Mouse (Mus musculus) layer of hippocampus, postnatal 25 days (tissue): ENCODE results near the gene Hist1h3i. TPM values are rescaled to one million over a fixed set of nuclear protein-coding genes. Genes with fewer than 3 reads are reported as not detected.

Experiments used
- DNase-seq, 2 experiments: peaks; one replicate each; pipeline ENCODE4 v3.0.0; 2022; ENCODE audit warnings: mixed read lengths in 2 of 2, low spot score in 1 of 2; ENCODE audit errors: extremely low spot score in 1 of 2
- total RNA-seq, 2 experiments: library from RNA; stranded (reverse); gene quantifications; 2 replicates each; pipeline ENCODE4 v1.2.3; 2021

Gene Hist1h3i
- total RNA-seq, 2 experiments from 2014 or later = 58.3 to 73.7 TPM

DNA sequence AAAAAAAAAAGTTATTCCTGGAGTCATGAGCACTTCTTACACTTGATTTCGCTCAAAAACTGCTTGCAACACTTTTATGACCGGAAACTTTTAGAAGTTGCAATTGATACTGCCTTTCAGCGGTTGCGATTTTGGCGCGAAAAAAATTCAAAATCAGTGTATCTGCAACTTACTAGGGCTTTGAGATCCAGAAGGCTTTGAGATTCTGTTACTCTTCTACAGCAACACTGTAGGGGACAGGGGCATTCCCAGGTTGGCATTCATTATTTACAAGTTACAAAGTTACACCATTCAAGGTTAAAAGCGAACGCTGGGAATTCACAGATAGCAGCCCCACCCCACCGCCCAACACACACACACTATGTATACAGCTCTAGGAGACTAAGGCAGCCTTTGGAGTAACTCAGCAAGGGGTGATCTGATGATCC is 578 bp upstream of the Hist1h3i start:
- peak in 1 of 2 experiments; percentile 21 for DNase-seq

DNA sequence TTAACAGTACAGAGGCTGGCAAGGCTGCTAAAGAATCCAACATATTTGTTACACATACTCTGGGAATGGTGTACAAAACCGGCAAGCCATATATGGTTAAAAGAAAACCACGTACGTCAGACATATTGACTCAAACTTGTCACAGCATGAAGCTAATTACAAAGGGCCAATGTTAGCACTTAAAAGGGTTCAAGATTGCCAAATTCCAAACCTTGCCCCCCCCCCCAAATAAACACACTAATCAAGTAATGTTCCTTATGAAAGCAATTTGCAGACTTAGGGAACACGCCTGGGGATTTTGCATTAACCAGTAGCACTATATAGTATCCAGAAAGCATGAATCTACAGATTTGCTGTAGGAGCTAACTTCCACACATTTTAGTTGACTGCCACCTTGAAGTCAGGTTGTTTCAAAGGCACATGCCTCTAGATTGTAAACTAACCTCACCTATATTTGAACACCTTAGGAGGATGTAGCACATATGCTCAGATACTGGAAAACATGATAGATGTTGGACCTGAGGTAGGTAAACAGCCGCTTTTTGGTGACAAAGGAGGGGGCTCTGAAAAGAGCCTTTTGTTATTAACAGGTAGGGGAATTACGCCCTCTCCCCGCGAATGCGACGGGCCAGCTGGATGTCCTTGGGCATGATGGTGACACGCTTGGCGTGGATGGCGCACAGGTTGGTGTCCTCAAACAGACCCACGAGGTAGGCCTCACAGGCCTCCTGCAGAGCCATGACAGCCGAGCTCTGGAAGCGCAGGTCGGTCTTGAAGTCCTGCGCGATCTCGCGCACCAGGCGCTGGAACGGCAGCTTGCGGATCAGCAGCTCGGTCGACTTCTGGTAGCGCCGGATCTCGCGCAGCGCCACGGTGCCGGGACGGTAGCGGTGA is 562 bp downstream of the Hist1h3i start:
- peak in 1 of 2 experiments; percentile 30 for DNase-seq

DNA sequence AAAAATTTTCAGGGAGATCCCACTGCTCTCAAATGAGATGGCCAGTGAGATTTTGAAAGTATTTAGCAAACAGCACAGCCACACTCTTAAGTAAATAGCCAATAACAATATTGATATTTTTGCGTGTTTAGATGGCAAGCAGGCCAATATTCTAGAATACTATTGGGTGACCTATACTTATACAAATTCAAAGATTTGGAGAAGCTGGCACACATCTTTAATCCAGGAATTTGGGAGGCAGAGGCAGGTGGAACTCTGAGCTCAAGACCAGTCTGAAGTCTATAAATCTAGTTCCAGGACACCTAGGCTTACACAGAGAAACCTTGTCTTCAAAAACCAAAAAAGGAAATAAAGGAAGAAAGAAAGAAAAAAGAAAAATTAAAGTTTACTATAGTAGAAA is 1.5 kb downstream of the Hist1h3i start:
- no peak for DNase-seq

DNA sequence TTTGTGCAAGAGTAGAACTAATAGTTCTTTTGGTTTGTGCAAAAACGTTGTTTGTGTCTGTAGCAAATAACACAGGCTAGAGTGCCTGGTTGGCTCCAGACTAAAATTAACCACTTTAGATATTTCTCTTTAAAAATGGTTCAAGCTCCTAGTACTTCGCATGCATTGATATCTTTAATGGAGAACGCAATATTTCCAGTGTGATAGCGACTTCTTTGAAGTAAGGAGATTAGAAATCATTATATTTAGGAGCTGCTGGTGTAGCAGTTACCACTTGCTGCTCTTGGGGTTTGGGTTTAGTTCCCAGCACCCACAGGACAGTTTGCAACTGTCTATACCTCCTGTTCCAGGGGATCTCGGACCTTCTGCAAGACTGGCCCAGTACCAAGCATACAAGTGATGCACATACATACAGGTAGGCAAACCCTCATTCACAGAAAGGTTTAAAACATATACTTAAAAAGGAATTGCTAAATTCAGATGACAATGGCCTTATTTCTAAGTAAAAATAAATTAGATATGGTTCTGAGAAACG is 2.1 kb downstream of the Hist1h3i start:
- no peak for DNase-seq

DNA sequence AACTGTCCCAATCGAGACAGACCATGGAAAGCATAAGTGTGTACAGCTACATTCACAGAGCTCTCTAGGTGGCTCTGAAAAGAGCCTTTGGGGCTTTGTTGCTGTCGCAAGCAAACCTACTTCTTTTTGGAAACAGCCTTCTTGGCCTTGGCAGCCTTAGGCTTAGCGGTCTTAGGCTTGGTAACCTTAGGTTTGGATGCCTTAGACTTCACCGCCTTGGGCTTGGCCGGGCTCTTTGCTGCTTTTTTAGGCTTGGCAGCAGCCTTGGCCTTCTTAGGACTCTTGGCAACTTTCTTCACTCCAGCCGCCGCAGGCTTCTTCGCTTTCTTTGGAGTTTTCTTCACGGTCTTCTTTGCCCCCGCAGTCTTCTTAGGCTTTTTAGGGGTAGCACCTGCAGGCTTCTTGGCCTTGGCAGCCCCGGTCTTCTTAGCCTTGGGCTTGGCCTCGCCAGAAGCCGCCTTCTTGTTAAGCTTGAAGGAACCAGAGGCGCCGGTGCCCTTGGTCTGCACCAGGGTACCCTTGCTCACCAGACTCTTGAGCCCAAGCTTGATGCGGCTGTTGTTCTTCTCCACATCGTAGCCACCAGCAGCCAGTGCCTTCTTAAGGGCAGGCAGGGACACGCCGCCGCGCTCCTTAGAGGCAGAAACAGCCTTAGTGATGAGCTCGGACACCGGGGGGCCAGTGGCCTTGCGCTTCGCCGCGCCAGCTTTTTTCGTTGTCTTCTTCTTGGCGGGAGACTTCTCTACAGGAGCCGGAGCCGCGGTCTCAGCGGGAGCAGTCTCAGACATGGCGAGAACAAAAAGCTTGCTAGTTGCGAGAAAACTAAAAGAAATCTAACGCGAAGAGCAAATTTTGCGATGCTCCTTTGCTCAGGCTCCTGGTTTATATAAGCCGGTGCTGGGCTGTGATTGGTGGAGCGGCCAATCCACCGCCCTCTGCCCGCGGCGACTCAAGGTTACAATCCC is 3.1 kb downstream of the Hist1h3i start, which contains the start of gene Hist1h1b:
Gene Hist1h1b (minus strand): TSS at position 859 of the 965 bp plus-strand sequence.
- DNase-seq = peak in 1 of 2 experiments; percentile 44

DNA sequence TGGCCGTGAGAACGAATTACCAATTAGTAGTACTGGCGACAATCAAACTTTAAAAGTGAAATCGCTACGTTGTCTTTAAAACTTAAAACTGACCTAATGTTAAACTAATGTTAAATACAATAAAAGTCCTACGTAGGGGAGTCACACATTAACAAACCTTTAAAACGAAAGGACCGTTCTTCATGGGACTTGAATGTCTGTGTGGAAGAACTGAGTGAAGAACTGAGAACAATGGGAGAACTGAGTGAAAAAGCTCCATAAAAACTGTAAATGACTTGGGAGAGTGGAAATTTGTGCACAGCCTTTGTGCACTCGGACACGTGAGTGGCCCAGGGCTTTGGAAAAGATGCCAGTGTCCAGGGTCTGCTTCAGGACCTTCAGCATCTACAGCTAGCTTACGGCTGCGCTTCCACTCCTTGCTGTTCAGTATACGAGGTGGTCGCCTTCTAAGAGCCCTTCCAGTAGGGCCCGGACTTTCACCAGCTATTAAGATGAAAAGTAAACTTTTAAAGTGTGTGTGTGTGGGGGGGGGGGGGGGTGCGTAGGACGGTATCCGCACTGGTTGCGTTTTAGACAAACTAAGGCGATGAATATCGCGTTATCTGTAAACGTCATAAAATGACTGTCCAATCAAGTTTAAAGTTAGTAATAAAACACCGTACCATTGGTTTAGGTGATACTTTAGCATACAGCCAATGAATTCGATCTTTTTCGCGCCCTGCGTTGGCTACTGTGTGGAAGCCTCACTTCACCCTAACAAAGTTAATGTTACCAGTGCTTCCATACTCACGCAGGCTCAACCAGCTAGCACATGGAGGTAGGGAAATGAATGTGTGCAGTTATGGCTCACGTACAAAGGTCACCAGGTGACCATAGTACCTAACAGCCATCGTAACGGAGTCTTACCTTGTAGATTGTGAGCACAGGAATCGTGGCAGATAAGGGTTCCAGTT is 4.1 kb downstream of the Hist1h3i start:
- peak; percentile 30 to 32 for DNase-seq

DNA sequence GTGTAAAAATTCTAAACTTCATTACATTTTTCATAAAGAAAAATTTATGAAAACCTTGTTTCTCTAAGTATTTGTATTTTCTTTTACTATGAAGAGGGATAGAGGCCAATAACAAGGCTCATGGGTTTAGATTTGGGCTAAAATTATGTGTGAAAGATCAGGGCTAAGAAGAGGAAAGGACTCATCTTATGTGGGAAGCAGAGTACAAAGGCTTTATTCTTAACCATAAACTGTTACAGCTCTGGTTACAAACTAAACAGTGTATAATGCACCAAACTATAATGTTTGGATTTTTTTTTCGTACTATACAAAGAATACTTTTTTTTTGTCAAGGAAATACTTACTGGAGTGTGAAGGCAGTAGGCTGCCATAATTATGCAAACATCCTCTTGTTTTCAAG is 27.5 kb downstream of the Hist1h3i start:
- DNase-seq = no peak

DNA sequence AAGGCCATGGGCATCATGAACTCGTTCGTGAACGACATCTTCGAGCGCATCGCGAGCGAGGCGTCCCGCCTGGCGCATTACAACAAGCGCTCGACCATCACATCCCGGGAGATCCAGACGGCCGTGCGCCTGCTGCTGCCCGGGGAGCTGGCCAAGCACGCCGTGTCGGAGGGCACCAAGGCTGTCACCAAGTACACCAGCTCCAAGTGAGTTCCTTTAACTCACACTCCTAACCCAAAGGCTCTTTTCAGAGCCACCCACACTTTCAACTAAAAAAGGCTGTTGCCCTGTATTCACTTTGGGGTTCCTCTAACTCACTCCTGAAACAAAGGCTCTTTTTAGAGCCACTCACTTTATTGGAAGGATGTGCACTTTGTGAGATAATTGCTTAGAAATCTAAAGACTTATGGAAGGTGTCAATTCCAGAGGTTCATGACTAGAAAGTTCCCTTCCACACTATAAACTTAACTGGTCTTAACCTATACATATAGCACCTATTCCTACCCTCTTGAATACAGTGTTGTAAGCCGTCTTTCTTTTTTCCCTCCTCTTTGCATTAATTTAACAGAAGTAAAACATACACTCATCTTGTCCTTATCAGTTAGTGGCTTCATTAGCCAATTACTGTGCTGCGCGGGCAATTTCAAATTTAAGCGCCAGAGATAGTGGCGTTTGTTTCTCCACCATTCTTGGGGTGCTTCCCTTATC is 28.7 kb downstream of the Hist1h3i start:
- DNase-seq = peak in 1 of 2 experiments; percentile 47

DNA sequence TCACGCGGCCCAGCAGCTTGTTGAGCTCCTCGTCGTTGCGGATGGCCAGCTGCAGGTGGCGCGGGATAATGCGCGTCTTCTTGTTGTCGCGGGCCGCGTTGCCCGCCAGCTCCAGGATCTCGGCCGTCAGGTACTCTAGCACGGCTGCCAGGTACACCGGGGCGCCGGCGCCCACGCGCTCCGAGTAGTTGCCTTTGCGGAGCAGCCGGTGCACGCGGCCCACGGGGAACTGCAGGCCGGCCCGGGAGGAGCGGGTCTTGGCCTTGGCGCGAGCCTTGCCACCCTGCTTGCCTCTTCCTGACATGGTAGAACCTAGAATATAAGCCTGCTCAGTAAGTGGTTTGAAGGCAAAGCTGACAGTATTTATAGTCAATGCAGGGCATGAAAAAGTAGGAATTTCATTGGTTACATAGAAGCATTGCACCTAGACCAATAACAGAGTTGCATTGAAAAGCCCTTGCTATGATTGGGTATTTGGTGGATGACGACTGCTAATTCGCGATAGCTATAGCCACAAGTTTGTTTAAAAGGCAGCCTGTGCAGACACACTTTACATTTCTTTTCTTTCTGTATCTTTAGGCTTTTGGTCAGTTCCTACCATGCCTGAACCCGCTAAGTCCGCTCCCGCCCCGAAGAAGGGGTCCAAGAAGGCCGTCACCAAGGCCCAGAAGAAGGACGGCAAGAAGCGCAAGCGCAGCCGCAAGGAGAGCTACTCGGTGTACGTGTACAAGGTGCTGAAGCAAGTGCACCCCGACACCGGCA is 29.5 kb downstream of the Hist1h3i start, which contains the start of the genes Hist1h2ak and Hist1h2bn:
Gene Hist1h2ak (minus strand): TSS at position 304 of the 762 bp plus-strand sequence.
Gene Hist1h2bn (plus strand): TSS at position 600 of the 762 bp plus-strand sequence.
- DNase-seq = peak; percentile 32 to 50

DNA sequence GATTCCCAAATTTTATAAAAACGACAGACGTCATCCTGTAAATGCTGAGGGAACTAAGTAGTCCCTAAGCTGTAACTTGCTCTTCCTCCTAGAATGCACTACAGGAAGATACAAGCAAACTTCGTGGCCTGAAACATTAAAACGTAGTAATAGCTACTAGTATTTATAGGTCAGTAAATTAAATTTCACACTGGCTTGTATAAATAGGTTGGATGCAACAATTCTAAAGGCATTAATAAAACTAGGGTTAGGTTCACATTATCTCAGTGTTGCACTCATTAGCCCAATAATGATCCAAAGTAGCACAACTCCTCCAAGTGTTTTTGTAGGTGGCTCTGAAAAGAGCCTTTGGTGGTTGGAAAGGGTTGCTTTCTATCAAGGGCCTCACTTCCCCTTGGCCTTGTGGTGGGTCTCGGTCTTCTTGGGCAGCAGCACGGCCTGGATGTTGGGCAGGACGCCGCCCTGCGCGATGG is 30.1 kb downstream of the Hist1h3i start:
- no peak for DNase-seq

DNA sequence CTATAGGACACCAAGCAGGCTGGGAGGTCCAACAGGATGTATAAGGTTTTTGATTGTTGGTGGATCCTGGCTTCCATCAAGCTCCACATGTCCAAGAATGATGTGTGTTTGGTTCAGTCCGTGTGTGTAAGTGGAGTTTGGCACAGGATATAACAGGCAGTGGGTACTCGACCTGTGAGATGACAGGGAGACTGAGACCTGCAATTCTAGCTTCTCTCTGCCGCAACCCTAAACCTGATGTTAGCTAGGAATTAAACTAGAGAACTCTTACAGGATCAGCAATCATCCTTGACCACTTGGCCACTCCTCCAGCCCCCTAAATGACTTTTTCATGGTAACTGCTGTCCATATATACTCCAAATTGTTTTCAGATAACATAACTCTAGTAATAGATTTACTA is 30.8 kb downstream of the Hist1h3i start:
- DNase-seq = no peak

DNA sequence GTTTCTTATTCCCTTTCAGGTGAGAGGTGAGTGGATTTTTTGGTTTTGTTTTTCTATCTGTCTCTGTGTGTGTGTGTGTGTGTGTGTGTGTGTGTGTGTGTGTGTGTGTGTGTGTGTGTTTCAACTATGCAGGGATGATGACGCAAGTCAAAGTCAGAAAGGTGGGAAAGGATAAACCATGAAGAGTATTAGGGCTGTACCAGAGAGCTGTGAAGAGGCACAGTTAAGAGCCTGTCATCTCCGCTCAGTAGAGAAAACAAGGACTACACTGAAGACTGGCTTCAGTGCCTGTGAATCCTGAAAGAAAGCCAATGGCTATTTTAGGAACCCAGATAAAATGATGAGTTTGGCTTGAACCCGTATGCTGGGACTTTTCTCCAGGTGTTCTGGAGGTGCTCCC is 31.3 kb downstream of the Hist1h3i start:
- no peak for DNase-seq

DNA sequence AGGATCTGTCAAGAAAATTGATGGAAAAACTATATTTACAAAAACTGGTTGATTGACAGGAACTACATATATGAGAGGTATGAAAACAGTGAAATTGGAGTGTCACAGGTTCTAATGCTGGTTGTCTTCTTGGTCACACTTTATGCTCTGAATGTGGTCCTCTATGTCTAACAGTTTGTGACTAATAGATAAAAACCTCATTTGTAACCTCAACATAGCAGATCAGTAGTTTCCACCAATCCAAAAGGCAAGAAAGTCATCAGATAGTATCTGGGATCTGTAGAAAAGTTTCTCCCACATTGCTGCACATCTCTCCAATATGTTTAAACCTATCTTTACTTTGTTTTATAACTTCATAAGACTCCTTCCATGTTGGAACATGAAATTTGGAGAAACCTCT is 31.8 kb downstream of the Hist1h3i start:
- no peak for DNase-seq

DNA sequence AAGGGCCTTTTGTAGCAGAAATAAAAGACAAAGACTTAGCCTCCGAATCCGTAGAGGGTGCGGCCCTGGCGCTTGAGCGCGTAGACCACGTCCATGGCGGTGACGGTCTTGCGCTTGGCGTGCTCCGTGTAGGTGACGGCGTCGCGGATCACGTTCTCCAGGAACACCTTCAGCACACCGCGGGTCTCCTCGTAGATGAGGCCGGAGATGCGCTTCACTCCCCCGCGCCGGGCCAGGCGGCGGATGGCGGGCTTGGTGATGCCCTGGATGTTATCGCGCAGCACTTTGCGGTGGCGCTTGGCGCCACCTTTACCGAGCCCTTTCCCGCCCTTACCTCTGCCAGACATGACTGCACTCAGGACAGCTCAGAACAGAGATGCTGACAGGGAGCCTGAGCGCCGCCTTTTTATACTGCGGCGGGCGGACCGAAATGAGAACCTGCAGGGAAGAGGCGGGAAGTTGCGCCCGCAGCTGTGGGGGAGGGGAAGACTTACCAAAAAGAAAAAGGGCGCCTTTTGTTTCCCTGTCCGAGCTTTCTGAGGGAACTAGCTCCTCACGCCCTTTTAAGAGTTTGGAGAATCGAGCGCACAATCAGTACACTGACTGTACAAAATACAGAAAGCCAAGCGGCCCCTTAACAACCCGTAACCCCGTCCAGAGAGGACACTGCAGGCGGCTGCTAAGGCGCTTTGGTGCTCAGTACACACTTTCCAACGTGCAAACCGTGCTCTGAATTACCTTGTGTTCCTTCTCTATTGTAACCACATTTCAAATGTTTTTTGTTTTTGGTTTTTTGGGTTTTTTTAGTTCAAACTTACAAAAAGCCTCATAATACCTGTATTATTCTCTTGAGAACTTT is 32.8 kb downstream of the Hist1h3i start, which contains the start of gene Hist1h4k:
Gene Hist1h4k (minus strand): TSS at position 347 of the 859 bp plus-strand sequence.
- DNase-seq = peak; percentile 90 to 91

DNA sequence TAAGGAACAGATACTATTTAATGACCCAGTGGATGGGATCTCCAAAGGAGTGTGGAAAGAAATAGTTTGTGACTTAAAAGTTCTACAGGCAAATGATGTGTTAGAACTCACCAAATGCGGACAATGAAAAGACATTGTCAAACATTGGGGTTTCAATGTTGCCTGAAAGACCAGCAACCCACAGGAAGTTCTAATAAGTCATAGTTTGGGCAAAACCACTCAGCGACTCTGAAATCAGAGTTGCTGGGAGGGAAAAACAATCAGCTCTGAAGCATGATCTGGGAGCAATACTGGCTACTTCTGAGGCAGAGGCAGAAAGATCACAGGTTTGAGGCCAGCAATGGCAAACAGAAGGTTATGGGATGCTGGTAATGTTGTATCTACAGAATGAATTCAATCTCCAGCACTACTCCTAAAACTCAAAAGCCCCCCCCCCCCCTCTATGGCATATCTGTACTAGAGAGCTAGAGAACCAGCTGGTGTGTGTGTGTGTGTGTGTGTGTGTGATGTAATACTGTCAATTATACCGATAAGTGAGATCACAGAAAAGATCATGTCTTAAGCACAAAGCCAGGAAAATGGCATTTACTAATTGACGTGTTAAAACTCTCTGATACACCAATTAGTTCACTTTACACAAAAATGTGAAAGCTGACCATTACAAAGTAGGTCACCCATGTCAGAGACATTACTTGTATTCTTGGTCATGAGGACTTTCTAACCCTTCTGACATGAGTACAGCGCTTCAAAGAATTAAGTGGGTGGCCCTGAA is 33.6 kb downstream of the Hist1h3i start:
- no peak for DNase-seq

DNA sequence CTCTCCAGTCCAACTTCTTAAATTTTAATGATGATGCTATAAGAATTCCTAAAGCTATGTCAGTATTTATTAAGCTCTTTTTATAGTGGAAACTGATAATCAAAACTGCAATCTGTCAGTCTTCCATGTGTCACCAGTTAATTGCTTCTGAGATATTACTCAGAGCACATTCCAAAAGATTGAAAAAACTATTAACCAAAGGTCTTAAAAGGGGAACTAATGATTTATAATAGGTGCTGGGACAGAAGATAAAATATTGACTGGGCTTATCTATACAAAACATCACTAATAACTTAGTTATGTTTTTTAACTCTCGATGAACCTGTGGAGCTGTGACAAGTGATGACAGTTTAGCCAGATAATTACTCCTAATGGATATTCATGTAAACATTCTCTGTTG is 38.2 kb downstream of the Hist1h3i start:
- DNase-seq = no peak
